Mouse (Mus musculus) testis, adult 2 months (tissue): Measurements from ENCODE around the gene Arhgap15.

Source experiments
- CTCF ChIP-seq: fragments of 200-500 bp; IDR thresholded peaks from 2 replicates; pipeline ENCODE4 v1.5.1; 2012; ENCODE audit warnings: low read depth, mild to moderate bottlenecking, inconsistent platforms, low read length, moderate library complexity; ENCODE audit not compliant: control insufficient read depth, insufficient read depth, insufficient replicate concordance
- POLR2A ChIP-seq: fragments of 200-500 bp; IDR thresholded peaks from 2 replicates; pipeline ENCODE4 v1.6.1; 2012; ENCODE audit warnings: low read depth, mild to moderate bottlenecking, inconsistent platforms, low read length, moderate library complexity; ENCODE audit not compliant: control insufficient read depth

DNA sequence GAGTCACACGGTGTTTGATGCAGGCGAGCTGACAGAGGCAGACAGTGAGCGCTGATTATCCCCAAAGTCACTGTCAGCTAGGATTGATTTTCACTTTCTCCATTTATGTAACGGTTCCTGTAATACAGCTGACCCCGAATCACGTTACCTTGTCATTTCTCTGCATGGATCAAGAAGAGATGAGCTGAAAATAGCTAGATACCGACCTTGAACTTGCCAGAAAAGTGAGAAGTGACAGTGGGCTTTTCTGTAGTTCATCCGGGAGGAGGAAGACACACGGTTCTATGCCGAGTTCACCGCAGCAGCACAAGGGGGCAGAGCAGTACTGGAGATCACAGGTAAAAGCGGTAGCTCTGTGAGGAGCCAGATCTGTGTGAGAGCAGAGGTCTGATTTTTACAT lies 38.5 kb downstream of the Arhgap15 start:
- no peak for TF ChIP-seq POLR2A
- peak; percentile 27; the same call in 1 of the 2 replicates for TF ChIP-seq CTCF
